Mouse (Mus musculus): ENCODE data around the gene Rsf1. TPM values are rescaled to one million over a fixed set of nuclear protein-coding genes. Genes with fewer than 3 reads are reported as not detected.

Gene Rsf1
- 15.9 and 23.0 TPM in 2 replicates for polyA plus RNA-seq (2012; ENCODE audit: low replicate concordance)

GRCm38 (mm10) chr7:97579067-97579975 is at the start of gene Rsf1, which contains the start of gene Aamdc:
Rsf1 (plus strand) TSS chr7:97579889.
Aamdc (minus strand) TSS chr7:97579497.

DNA sequence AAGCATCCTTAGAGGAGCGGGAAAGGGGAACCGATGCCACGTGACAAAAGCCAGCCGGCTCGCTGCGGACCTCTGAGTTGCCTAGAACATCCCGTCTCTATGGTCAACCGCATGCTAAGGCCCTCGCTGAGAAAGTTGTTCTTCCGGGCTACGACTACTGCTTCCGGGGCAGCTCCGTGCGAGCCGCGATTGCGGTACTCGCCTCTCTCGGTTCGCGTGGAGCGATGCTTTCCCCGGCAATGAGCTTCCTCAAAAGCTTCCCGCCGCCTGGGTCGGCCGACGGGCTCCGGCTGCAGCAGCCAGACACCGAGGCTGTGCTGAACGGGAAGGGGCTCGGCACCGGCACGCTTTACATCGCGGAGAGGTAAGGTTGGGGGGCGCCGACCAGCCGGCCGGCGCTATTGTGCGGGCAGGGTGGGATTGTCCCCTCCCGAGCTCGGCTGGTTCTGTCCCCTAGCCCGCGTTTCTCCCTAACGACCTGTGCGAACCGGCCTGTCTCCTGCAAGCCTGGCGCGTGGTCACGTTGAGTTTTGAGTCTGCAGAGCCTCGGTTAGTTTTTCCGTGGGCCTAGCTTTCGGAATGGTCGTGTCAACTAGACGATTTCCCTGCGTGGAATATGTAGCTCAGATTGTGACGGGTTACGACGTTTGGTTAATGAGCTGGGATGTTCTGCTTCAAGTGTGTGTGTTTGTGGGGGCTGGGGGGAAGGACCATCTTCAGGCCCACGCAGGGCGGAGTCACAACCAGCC is 117.0 kb downstream of the Rsf1 start, which contains the start of gene Clns1a:
Gene Clns1a (plus strand): TSS at position 129 of the 749 bp plus-strand sequence.

GRCm38 (mm10) chr7:97737638-97738456 is 158.2 kb downstream of the Rsf1 start, which contains the start of gene Aqp11:
Aqp11 (minus strand) TSS chr7:97738289.

Other genes with a start within 250 kb of the Rsf1 start
- gene Usp35, start 247.9 kb upstream of the Rsf1 start, polyA plus RNA-seq (2012; ENCODE audit: low replicate concordance): 3.8 and 6.6 TPM in 2 replicates
- 0.53 and 1.5 TPM in 2 replicates for gene Kctd21, start 247.6 kb upstream of the Rsf1 start, polyA plus RNA-seq (2012; ENCODE audit: low replicate concordance)
- 0.95 and 1.2 TPM in 2 replicates for gene Alg8, start 208.3 kb upstream of the Rsf1 start, polyA plus RNA-seq (2012; ENCODE audit: low replicate concordance)
- 38.2 and 144 TPM in 2 replicates for gene Ndufc2, start 179.9 kb upstream of the Rsf1 start, polyA plus RNA-seq (2012; ENCODE audit: low replicate concordance)
- 0.09 TPM in 1 of 2 replicates, not detected in the other for gene Thrsp, start 162.2 kb upstream of the Rsf1 start, polyA plus RNA-seq (2012; ENCODE audit: low replicate concordance)
- 3.1 and 6.1 TPM in 2 replicates for gene Kctd14, start 128.6 kb upstream of the Rsf1 start, polyA plus RNA-seq (2012; ENCODE audit: low replicate concordance)
- 6.7 and 8.2 TPM in 2 replicates for gene Ints4, start 98.9 kb upstream of the Rsf1 start, polyA plus RNA-seq (2012; ENCODE audit: low replicate concordance)
- gene Aamdc, start 392 bp upstream of the Rsf1 start, polyA plus RNA-seq (2012; ENCODE audit: low replicate concordance): 2.3 and 6.9 TPM in 2 replicates
- 21.3 and 25.7 TPM in 2 replicates for gene Clns1a, start 116.7 kb downstream of the Rsf1 start, polyA plus RNA-seq (2012; ENCODE audit: low replicate concordance)
- gene Aqp11, start 158.4 kb downstream of the Rsf1 start, polyA plus RNA-seq (2012; ENCODE audit: low replicate concordance): 0.25 and 1.0 TPM in 2 replicates
- gene Pak1, start 208.7 kb downstream of the Rsf1 start, polyA plus RNA-seq (2012; ENCODE audit: low replicate concordance): 14.3 and 27.7 TPM in 2 replicates